Mouse (Mus musculus) kidney, adult 11 months (tissue): ENCODE measurements around the gene Ccdc175.

Experiments
- DNase-seq: peaks from one replicate; pipeline ENCODE4 v3.0.0; 2022

The Ccdc175 gene

DNA sequence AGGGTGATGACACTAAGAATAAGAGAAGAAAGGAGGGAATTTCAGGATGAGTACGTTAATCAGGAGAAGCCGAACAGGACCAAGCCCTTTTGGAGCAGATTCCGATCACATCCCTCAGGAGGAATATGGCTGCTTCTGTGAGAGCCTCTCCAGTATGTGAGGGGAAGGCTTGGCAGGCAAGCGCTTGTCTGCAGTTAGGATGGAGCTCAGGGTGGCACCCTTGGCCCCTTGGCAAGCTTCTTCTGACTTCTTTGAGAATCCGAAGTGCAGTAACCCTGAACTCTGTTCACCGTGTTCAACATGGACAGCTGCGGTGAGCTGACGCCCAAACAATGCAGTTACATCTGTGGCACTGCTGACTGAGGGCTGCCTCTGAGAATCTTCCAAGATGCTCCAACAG, 87.9 kb downstream of the Ccdc175 start:
- DNase-seq: no peak

DNA sequence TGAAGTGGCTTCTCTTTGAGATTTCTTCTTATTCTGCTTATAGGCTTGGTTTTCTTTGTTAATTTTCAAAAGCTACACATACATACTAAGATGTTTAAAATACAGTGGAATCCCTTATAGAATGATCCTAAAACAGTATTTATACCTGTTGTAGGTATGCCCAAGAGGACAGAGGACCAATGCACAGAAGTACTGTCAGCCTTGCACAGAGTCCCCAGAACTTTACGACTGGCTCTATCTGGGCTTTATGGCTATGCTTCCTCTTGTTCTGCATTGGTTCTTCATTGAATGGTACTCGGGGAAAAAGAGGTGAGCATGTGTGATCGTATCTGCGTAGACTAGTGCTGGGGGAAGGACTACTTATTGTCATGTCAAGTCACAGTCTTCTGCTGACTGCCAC, 95.0 kb downstream of the Ccdc175 start:
- no peak for DNase-seq

DNA sequence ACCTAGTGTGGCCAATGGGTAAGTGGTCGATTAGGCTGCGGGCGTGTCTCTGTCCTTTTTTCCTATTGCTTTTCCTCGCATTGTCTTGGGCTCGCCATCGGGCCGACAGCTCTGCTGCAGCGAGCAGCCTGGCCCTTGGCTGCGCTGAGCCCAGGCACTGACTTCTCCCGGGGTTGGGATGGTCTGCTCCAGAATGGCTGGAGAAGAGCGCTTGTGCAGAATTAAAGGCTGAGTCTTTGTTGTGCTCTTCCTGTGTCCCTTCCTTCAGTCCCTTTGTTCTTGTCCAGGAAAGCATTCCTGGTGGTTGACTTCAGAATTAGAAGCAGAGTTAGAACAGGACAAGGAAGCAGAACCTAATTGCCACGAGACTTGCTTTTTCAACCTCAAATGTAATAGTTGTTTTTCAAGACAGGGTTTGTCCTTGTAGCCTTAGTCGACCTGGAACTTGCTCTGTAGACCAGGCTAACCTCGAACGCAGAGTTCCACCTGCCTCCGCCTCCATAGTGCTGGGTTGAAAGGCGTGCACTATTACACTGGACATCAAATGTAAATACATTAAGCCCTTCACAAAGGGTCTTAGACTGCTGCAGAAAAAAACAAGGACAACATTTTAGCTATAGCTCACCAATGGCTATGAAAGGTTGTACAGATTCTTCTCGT, 98.5 kb downstream of the Ccdc175 start:
- DNase-seq: peak; percentile 27

DNA sequence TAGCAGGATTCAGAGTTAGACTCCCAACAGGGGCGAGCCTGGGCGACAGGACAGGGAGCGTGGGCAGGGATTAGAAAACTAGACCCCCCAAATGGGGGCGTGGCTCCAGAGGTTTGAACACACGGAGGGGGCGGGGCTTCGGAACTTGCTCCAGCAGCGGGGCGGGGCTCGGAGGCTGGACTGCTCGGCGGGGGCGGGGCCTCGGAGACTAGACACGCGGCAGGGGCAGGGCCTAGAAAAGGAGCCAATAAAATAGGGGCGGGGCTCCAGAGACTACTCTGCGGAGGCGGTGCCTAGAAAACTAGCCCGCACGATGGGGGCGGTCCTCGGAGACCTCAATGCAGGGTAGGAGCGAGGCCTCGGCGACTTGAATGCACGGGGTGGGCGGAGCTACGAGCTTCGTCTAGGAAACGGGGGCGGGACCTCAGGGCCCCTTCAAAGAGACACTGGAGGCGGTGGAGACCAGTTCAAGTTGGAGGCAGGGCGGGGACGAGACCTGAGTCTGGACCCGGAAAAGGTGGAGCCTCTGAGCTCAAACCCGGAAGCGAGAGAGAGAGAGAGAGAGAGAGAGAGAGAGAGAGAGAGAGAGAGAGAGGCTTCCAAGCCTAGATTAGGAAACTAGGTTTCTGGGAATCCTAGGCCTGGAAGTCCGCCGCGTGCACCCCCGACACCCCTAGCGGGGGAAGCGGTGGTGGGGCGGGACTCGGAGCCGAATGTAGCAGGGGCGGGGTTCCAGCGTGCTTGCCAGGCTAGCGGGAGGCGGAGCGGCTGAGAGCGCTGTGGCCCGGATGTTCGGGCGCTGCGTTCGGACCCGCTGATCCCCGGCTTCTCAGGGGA, 99.3 kb downstream of the Ccdc175 start, which contains the start of the genes L3hypdh and Jkamp:
Gene L3hypdh, minus strand, starts transcription at position 111 of the 837 bp plus-strand sequence.
Gene Jkamp, plus strand, starts transcription at position 261 of the 837 bp plus-strand sequence.
- peak; percentile 100 for DNase-seq

DNA sequence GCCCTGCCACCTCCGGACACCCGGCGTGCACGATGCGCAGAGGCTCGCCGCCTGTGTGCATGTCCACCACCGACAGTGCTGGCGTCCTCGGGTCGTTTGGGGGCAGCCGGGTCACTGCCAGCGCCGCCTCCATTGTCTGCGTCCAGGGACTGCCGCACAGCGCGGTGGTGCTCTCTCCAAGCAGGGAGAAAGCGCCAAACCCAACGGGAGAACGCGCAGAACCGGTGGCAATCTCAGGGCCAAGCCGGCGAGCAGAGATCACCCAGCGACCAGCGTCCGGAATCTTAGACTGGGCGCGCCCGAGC, 99.9 kb downstream of the Ccdc175 start:
- DNase-seq: no peak

DNA sequence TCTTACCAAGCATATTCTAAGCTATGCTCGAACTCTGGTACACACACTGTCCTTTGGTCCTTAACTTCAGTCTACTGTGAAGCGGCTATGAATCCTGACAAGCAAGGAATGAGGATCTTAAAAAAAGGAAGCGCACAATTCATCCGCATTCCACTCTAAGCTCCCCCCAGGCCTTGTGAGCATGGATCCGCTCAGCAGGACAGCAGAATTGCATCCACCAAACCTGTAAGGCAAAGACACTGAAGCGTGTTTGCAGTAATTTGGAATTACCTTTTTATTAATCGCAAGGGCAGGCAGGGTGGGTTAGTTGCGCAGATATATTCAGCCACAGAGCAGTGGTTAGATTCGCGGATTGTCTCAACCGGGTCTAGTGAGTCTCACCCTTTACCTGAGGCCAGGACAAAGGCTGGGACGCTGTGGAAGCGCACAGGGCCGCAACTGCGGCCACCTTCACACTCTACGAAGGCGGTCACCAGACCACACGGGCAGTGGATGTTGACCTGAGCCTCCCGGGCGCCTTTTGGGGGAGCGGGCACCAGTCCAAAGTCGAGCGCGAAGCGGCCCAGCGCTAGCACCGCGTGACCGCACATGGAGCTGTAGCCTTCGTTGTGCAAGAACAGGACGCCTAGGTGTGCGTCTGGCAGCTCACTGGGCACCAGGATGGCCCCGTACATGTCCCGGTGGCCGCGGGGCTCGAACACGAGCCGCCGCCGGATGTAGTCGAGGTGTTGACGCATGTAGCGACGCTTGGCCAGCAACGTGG, 100.4 kb downstream of the Ccdc175 start:
- peak; percentile 91 for DNase-seq

DNA sequence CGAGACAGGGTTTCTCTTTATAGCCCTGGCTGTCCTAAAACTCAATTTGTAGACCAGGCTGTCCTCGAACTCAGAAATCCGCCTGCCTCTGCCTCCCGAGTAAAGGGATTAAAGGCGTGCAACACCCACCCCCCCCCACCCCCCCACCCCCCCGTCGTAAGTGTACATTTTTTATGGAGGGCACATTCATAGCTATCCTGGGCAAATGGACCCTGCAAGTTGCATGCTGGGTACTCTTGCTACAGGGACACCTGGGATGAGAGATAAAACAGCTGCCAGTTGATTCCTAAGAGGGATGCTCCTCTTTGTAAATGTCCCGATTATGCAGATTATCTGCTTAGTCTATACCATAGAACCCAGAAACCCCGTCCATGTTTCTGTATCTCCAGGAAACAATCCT, 101.6 kb downstream of the Ccdc175 start:
- DNase-seq: no peak

DNA sequence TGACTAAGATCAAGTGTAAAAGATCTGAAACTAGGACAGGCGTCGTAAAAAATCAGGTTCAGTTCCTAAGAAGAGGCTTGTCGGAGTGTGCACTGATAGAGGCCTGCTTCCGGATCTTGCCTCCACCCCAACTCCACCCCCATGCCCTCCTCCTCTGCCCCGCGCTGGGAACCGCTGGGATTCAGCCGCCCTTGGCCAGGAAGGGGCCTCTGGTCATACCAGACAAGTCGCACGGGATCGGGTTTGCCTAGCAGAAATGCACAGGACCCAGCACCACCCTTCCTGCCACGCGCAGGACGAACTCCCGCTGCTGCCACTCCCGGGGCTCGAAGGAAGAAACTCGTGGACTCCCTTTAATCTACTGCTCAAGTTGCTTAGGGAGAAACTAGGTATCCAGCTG, 102.5 kb downstream of the Ccdc175 start:
- peak; percentile 42 for DNase-seq

DNA sequence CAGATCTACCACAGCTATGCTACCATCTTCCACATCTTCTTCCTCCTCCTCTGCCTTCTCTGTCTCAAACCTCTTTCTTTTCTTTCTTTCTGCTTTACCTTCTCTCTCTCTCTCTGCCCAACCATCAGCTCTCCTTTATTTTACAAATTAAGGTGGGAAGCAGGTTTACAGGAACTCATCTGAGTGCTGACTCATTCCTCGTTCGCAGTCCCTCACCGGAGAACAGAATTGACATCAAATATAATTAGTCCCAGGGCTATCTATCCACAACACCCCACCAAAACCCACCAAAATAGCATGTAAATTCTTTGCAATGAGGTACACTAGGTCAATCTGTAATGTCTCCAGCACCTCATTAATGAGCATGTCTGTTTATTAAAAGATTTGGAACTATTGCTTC, 102.9 kb downstream of the Ccdc175 start:
- DNase-seq: no peak

DNA sequence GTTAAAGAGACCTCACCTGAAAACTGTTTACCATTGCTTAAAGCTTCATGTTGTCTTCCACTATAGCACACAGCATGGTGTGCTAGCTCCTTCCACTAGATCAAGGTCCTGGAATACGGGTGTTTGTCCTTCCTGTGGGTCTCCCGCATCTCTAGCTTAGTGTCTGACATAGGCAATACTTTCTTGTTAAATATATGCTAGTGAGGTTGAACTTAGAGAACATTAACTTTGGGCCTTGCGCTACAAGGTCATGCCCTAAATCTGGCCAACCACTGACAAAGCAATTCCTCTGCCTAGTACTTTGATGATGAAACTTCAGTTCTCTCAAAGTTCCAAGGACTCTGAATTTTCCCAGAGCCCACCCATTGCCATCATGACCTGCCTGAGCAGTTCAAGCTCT, 106.6 kb downstream of the Ccdc175 start:
- peak; percentile 63 for DNase-seq

DNA sequence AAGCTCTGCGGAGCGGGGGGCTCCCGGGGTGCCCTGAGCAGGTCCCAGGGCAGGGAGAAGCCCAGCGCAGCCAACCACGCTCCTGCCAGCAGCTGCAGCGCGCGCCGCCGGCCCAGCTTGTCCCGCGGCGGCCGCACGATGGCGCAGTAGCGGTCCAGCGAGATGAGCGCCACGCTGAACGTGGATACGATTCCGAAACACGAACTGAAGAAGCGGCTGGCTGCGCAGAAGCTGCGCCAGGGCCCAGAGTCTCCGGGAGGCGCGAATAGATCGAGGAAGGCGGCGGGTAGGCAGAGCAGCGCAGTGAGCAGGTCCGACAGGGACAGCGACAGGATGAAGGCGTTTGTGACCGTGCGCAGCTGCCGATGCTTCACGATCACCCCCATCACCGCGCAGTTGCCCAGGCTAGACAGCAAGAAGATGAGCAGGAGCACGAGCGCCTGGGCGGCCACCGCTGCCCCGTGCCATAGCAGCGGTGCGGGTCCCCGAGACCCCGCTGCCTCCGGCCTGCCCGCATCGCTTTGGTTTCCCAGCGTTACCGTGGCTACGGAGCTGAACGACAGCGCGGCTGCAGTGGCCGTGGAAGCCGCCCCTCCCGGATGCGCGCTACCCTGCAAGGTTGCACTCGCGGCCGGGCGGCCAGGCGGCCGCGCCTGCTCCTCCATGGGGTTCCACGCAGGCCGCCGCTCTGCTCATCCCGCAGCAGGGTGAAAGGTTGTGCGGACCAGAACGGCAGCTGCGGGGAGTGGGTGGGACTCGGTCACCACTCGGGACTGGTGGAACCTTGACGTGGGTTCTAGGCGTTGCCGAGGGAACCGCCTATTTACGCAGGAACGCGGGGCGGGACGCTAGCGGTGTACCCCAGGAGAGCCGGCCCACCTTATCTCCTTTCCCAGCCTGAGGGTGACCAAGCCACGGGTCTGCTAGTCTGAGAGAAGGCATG, 114.2 kb downstream of the Ccdc175 start, which contains the start of gene Gpr135:
Gene Gpr135, minus strand, starts transcription at position 799 of the 943 bp plus-strand sequence.
- peak; percentile 64 for DNase-seq

DNA sequence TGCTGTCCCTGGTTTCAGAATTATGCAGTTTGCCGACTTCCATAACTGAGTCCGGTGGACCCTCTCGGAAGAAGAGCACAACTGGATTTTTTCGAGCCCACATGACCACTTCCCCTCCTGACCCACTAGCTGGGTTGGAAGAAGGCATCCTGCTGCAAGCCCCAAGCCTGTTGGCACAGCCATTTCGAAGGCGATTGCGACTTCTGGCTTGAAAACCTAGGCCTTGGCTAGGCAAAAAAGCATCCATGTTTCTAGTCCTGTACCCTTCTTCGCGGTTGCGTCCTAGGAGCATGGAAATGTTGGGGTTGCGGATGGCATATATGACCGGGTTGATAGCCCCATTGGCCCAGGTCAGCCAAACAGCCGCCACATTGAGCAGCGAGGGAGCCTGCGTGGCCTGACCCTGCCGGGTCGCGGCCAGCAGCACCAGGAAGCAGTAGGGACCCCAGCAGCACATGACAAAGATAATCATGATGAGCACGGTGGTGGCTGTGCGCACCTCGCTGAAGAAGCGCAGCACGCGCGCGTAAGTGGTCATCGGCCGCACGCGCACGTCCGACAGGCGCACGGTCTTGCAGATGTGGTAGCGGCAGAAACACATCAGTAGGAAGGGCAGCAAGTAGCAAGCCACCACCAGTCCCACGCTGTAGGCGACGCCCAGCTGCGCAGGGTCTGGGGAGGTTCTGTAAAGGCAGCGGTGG, 115.1 kb downstream of the Ccdc175 start:
- no peak for DNase-seq

DNA sequence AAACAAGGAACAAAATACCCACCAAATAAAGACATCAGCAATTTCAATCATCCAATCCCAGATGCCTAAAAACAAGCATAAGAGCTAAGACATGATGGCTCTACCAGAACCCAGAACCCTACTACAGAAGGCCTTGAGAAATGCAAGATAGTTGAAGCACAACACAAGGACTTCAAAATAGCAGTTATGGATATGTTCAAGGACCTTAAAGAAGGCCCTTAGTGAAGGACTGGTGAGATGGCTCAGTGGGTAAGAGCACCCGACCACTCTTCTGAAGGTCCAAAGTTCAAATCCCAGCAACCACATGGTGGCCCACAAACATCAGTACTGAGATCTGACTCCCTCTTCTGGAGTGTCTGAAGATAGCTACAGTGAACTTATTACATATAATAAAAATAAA, 127.0 kb downstream of the Ccdc175 start:
- DNase-seq: no peak

DNA sequence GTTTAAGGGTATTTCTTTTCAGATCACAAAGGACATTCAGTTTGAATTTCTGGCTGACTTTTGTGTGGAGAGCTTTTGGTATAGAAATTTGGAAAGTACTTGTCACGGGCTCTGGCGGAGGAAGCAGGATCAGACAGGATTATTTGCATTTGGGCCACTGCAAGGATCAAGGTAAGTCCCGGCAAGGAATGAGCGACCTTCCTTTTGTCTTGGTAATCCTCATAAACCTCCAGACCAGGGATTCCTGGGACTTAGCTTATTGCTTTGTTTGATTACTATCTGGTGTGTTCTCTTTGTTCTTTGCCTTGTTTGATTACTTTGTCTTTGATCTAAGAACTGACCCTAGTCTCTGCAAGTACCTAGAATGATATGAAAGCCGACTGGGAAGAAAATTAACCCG, 131.0 kb downstream of the Ccdc175 start:
- DNase-seq: no peak

DNA sequence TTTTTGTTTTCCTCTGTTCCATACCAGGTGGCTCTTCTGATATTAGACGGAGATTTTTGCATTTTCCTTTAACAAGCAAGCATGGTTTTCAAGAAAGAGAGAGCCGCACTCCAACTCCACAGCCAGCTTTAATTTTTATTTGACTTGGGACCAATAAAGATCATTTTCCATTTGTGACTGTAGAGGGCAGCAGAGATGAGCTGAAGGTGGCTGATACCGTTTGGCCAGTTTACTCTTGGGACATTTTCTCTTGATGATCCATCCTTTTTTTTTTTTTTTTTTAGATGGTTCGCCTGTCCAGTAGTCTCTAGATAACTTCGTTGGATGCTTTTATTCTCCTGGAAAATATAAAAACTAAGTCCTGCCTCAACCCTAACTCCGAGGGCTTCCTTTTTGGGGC, 131.5 kb downstream of the Ccdc175 start:
- DNase-seq: no peak

DNA sequence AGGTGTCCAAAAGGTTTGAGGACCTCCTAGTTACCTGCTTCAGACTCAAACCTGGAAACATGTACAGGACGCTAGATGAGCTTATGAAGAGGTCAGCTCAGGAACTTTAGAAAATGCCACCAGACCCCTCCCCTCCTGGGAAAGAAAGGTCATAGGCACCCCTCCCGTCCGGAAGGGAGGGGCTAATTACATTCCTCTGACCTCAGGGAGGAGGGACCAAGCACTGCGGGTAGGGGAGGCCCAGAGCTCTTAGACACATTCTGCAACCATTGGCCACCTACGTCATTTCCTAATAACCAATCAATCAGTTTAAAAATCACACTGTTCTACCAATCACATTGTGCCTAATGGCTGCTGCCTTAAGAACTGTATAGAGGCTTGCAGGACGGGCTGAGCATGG, 132.3 kb downstream of the Ccdc175 start:
- no peak for DNase-seq
